Mouse (Mus musculus) liver, postnatal 0 days (tissue): ENCODE results near the gene Galnt10.

ENCODE experiments used
- CTCF ChIP-seq: sonication (generic); IDR thresholded peaks from 2 replicates; pipeline ENCODE4 v1.5.1; 2016; ENCODE audit warnings: antibody characterized with exemption, low read depth
- EP300 ChIP-seq: IDR thresholded peaks from 2 replicates; pipeline ENCODE4 v1.6.1; 2016; ENCODE audit warnings: antibody characterized with exemption, low read depth, mild to moderate bottlenecking

DNA sequence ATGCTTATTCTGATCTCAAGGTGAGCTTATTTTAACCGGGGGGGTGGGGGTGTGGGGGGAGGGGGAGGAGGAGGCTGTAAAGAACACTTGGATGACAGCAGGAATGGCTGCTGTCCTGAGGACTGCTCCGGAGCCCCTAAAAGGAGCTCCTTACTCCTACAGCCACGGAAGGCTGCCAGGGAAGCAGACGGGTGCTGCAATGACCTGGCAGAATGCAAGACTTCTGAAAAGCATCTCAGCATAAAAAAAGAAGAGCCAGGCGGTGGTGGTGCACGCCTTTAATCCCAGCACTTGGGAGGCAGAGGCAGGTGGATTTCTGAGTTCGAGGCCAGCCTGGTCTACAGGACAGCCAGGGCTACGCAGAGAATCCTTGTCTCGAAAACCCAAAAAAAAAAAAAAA is 152.6 kb downstream of the Galnt10 start:
- TF ChIP-seq EP300: no peak
- no peak for TF ChIP-seq CTCF
